Mouse (Mus musculus): ENCODE measurements at regions not wholly inside any gene's neighbourhood (a gene's known extent, or its start where the extent isn't known, plus 50 kb on each side); places are given as distances from the start of the nearest gene placed in this dataset.

DNA sequence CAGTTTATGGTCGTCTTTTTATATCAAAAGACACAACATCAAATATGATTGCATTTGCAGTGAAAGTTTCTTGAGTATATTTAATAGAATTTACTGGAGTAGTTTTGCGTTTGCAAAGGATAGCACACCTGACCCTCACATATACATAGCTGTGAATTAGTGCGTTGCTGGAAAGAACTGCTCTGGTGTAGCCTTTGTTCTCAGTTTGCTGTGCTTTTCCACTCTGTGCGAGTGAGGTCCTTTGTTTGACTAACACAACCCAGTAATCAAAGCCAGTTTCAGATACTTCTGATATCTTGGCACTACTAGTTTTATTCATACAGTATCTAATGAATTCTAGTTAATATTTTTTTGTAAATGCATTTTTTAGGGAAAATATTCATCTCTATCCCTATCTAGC, 84.7 kb downstream of the Trim52 start:
- Histone ChIP-seq H3K4me2 (ENCODE audit: low read depth, low read length) (no peak overlapping the region), H3K9me3 (ENCODE audit: low read length) (no peaks in the 10 kb centered on the region), H3K4me1 (ENCODE audit: insufficient read depth, low read length) (no peaks in the 10 kb centered on the region), H3K4me3 (ENCODE audit: low read length) (no peak overlapping the region), H3K27ac (no peak overlapping the region), H3K9ac (replicated peaks; ENCODE audit: low read length) (no peak overlapping the region), H3K27me3 (ENCODE audit: insufficient read depth, low read length) (no peaks in the 10 kb centered on the region), H3K36me3 (ENCODE audit: insufficient read depth, low read length) (no peaks in the 10 kb centered on the region)
- DNase-seq (ENCODE audit: low spot score) (no peak), ATAC-seq (no peak)
- no peak for TF ChIP-seq CTCF (IDR thresholded peaks at IDR 0.05; ENCODE audit: low read depth)
- WGBS, result 45% methylated on average over 4 of the region's 4 CpGs

DNA sequence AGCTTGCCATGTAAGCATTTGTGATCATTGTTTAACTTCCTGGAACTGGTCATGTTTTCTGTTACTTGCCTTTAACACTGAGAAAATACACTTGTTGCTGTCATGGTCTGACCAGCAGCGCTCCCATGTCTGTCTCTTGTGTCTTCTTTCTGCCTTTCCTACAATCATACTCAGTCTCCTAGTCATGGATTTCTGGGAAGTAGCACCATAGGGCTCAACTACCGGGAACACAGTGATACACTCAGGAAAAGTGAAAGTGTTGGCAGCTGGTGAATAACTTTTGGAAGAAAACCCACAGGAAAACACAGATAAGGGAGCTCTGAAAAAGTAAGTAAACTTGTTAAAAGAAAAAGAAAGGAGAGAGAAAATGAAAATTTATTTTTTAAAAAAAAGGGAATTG, 87.6 kb downstream of the Trim52 start:
- no peak overlapping the region for H3K9ac ChIP-seq (replicated peaks; ENCODE audit: low read length)
- ATAC-seq (no peak), DNase-seq (ENCODE audit: low spot score) (no peak)
- no peak overlapping the region for H3K4me2 ChIP-seq (ENCODE audit: low read depth, low read length)
- no peak overlapping the region for H3K4me3 ChIP-seq (ENCODE audit: low read length)
- no peak for TF ChIP-seq CTCF (IDR thresholded peaks at IDR 0.05; ENCODE audit: low read depth)
- 70% methylated on average over 2 of the region's 2 CpGs for WGBS
- no peaks in the 10 kb centered on the region for H3K36me3 ChIP-seq (ENCODE audit: insufficient read depth, low read length)
- no peaks in the 10 kb centered on the region for H3K4me1 ChIP-seq (ENCODE audit: insufficient read depth, low read length)
- no peak overlapping the region for H3K27ac ChIP-seq
- H3K27me3 ChIP-seq (ENCODE audit: insufficient read depth, low read length), result no peaks in the 10 kb centered on the region
- H3K9me3 ChIP-seq (ENCODE audit: low read length), result no peaks in the 10 kb centered on the region

DNA sequence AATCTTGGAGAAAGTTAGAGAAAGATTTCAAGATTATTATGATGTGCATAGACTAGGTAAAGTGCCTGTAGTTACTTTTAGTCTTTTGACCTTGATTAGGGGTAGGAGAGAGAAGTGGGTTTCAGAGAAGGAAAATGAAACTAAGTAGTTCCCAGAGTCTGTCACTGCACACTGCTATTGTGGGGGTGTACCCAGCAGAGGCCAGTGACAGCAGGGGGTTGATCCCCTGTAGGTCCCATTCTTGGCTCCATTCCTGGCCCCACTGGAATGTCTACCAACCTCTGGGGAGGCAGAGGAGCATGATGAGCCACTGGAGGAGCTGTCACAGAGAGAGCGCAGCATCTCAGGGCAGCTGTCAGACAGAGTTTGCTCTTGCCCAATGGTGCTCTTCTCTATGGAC, 88.1 kb downstream of the Trim52 start:
- Histone ChIP-seq H3K4me2 (ENCODE audit: low read depth, low read length) (no peak overlapping the region), H3K9me3 (ENCODE audit: low read length) (no peaks in the 10 kb centered on the region), H3K4me1 (ENCODE audit: insufficient read depth, low read length) (no peaks in the 10 kb centered on the region), H3K27ac (no peak overlapping the region), H3K9ac (replicated peaks; ENCODE audit: low read length) (no peak overlapping the region), H3K4me3 (ENCODE audit: low read length) (no peak overlapping the region), H3K27me3 (ENCODE audit: insufficient read depth, low read length) (no peaks in the 10 kb centered on the region), H3K36me3 (ENCODE audit: insufficient read depth, low read length) (no peaks in the 10 kb centered on the region)
- TF ChIP-seq CTCF (IDR thresholded peaks at IDR 0.05; ENCODE audit: low read depth), result no peak
- no peak for DNase-seq (ENCODE audit: low spot score)
- WGBS, result 74% methylated on average over 1 of the region's 1 CpGs
- no peak for ATAC-seq

DNA sequence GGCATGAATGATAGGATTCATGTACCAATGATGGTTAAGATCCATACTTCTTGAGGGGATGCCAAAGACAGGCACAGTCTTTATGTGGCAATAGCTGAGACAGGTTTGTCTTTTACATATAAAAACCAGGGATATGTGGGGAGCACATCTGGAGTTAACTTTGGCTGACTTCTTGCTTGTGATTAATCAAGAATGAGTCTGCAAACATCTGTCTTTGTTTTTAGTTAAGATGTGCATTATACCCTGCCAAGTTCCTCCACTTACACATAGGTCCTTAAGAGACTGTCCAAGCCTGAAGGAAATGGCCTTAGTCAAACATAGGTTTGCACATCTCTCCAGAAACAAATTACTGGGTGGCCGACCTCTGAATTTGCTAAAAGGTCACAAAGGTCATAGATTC, 91.8 kb downstream of the Trim52 start:
- Histone ChIP-seq H3K4me1 (ENCODE audit: insufficient read depth, low read length) (no peaks in the 10 kb centered on the region), H3K4me2 (ENCODE audit: low read depth, low read length) (no peak overlapping the region), H3K4me3 (ENCODE audit: low read length) (no peak overlapping the region), H3K9ac (replicated peaks; ENCODE audit: low read length) (no peak overlapping the region), H3K27me3 (ENCODE audit: insufficient read depth, low read length) (no peaks in the 10 kb centered on the region), H3K27ac (no peak overlapping the region), H3K36me3 (ENCODE audit: insufficient read depth, low read length) (no peaks in the 10 kb centered on the region), H3K9me3 (ENCODE audit: low read length) (no peaks in the 10 kb centered on the region)
- TF ChIP-seq CTCF (IDR thresholded peaks at IDR 0.05; ENCODE audit: low read depth), result no peak
- no peak for DNase-seq (ENCODE audit: low spot score)
- 88% methylated on average over 1 of the region's 1 CpGs for WGBS
- ATAC-seq, result no peak

DNA sequence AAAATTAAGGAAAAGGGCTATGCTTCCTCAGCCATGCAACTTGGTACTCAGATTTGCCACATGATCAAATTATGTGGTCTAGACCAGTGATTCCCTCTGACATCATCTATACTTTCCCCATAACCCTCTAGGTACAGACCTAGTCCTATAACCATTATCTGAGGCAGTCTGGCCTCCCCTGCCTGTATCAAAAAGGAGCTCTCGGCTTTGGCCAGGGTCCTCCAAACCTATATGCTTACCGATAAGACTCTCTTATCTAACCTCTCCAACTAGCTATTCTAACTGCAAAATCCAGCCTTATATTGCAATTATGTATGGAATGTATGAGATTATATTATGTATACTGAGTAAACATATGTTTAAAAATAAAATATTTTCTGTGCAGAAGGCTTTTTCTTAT, 93.1 kb downstream of the Trim52 start:
- H3K27ac ChIP-seq, result no peak overlapping the region
- ATAC-seq, result no peak
- no peaks in the 10 kb centered on the region for H3K36me3 ChIP-seq (ENCODE audit: insufficient read depth, low read length)
- H3K27me3 ChIP-seq (ENCODE audit: insufficient read depth, low read length), result no peaks in the 10 kb centered on the region
- no peaks in the 10 kb centered on the region for H3K4me1 ChIP-seq (ENCODE audit: insufficient read depth, low read length)
- TF ChIP-seq CTCF (IDR thresholded peaks at IDR 0.05; ENCODE audit: low read depth), result no peak
- WGBS, result 93% methylated on average over 2 of the region's 2 CpGs
- H3K4me3 ChIP-seq (ENCODE audit: low read length), result no peak overlapping the region
- DNase-seq (ENCODE audit: low spot score), result no peak
- no peak overlapping the region for H3K9ac ChIP-seq (replicated peaks; ENCODE audit: low read length)
- H3K9me3 ChIP-seq (ENCODE audit: low read length), result no peaks in the 10 kb centered on the region
- no peak overlapping the region for H3K4me2 ChIP-seq (ENCODE audit: low read depth, low read length)

DNA sequence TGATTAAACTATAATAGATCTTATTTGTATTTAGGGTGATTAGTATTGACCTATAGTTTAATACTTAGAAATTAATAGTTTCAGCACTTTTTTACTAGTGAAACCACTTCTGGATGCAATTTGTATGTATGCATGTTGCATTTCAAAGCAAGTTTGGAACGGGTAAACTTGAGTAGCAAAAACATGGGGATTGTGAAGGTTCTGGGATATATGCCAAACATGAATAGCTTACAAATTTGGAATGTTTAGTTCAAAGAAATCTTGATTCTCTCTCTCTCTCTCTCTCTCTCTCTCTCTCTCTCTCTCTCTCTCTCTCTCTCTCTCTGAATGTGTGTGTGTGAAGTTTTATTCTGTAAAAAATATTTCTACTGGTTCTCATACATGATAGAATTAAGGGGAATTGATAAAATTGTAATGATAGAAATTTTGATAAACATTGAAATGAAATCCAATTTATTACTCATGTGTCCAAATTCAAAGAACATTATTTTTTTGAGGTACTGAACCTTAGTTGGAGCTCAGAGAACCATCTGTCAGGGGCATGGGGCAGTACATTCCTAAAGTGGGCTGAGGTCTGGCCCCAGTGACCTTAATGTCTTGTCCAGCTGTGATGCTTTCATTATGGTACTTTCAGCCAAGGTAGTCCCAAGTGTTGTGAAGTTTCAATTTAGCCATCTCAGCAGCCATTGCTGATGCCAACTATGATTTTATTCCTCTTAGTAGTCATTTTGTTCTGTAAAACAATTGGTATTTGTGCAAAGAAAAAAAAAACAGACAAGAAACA, 93.7 kb downstream of the Trim52 start:
- Histone ChIP-seq H3K27me3 (ENCODE audit: insufficient read depth, low read length) (no peaks in the 10 kb centered on the region), H3K27ac (no peak overlapping the region), H3K9me3 (ENCODE audit: low read length) (no peaks in the 10 kb centered on the region), H3K4me3 (ENCODE audit: low read length) (no peak overlapping the region), H3K9ac (replicated peaks; ENCODE audit: low read length) (no peak overlapping the region), H3K36me3 (ENCODE audit: insufficient read depth, low read length) (no peaks in the 10 kb centered on the region), H3K4me1 (ENCODE audit: insufficient read depth, low read length) (no peaks in the 10 kb centered on the region), H3K4me2 (ENCODE audit: low read depth, low read length) (no peak overlapping the region)
- 27% methylated on average over 1 of the region's 1 CpGs for WGBS
- ATAC-seq (no peak), DNase-seq (ENCODE audit: low spot score) (no peak)
- TF ChIP-seq CTCF (IDR thresholded peaks at IDR 0.05; ENCODE audit: low read depth), result no peak

DNA sequence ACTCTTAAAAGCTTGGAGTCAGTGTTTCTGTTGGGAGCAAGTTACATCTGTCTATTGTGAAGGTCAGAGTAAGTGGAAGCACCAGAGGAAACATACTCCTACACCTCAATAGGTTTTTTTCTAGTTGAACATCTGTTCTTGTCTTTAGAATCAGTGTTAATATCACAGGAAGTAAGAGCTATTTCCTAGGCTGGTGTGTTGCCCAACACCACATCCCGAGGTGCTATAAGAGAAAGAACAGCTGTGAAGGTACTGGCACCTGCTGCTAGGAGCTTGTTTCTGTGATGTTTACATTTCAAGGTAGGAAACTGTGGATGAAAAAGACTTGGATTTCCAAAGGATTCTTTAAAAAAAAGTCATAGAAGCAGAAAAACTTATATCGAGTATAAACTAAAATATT, 105.1 kb downstream of the Trim52 start:
- Histone ChIP-seq H3K27ac (no peak overlapping the region), H3K27me3 (ENCODE audit: insufficient read depth, low read length) (no peaks in the 10 kb centered on the region), H3K36me3 (ENCODE audit: insufficient read depth, low read length) (no peaks in the 10 kb centered on the region), H3K4me2 (ENCODE audit: low read depth, low read length) (no peak overlapping the region), H3K4me3 (ENCODE audit: low read length) (no peak overlapping the region), H3K9ac (replicated peaks; ENCODE audit: low read length) (no peak overlapping the region), H3K4me1 (ENCODE audit: insufficient read depth, low read length) (no peaks in the 10 kb centered on the region), H3K9me3 (ENCODE audit: low read length) (no peaks in the 10 kb centered on the region)
- no peak for TF ChIP-seq CTCF (IDR thresholded peaks at IDR 0.05; ENCODE audit: low read depth)
- DNase-seq (ENCODE audit: low spot score) (no peak), ATAC-seq (no peak)
- WGBS, result 84% methylated on average over 2 of the region's 2 CpGs

Measured in hindbrain, postnatal 0 days (tissue).